Mouse (Mus musculus): ENCODE results near the gene Pafah1b1.

Gene Pafah1b1

DNA sequence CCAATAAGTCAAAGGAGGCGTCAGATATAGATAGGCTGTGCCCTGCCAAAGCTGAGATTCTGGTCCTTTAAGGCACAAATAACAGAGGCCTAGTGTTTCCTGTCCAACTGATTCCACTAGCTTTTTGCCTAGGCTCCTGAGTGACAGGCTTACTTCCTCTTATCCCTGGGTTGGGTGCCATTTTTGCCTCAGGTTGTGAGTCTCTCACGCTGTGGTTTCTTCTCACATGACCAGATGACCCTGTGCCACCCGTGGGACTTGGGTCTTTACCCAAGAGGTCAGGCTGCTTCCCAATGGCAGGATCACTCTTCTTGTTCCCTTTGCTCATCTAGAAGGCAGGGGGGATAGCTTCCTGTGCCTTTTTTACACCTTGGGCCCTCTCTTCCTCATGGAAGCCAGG is 60.2 kb downstream of the Pafah1b1 start:
- no peak for DNase-seq (ENCODE audit: low read depth, low spot score)

DNA sequence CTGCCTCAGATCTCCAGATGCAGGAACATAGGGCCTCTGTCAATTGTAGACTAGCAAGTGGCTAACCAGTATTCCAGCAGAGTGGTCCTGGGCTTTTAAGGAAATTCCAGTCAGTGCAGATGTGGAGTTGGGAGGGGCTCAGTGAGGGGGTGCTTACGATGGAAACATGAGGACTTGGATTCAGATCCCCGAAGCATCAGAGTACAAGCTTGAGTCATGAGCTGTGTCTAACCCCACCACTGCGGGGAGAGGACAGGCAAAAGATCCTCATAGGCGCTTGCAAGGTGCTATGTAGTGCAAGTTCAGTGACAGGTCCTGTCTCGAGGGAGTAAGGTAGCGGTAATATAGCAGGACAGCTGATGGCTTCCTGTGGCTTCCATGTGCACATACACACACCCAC is 62.2 kb downstream of the Pafah1b1 start:
- no peak for DNase-seq (ENCODE audit: low read depth, low spot score)

DNA sequence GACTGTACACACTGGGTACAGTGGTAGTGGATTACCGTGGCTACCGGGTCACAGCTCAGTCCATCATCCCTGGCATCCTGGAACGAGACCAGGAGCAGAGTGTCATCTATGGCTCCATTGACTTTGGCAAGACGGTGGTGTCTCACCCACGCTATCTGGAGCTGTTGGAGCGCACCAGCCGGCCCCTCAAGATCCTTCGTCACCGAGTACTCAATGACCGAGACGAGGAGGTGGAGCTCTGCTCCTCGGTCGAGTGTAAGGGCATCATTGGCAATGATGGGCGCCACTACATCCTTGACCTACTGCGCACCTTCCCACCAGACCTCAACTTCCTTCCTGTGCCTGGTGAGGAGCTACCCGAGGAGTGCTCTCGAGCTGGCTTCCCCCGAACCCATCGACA is 62.8 kb downstream of the Pafah1b1 start:
- no peak for DNase-seq (ENCODE audit: low read depth, low spot score)

DNA sequence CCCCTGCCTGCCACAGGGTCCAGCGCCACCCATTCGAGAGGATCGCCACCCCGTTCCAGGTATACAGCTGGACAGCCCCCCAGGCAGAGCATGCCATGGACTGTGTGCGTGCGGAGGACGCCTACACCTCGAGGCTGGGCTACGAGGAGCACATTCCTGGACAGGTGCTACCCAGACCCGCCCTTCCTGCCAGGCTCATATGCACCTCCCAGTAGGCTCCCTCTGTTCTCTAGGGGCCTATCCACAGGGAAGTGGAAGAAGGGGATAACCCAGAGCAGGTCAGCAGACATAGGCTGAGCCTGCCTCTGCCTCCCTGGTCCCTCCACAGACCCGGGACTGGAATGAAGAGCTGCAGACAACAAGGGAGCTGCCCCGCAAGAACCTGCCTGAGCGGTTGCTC is 64.1 kb downstream of the Pafah1b1 start:
- no peak for DNase-seq (ENCODE audit: low read depth, low spot score)

DNA sequence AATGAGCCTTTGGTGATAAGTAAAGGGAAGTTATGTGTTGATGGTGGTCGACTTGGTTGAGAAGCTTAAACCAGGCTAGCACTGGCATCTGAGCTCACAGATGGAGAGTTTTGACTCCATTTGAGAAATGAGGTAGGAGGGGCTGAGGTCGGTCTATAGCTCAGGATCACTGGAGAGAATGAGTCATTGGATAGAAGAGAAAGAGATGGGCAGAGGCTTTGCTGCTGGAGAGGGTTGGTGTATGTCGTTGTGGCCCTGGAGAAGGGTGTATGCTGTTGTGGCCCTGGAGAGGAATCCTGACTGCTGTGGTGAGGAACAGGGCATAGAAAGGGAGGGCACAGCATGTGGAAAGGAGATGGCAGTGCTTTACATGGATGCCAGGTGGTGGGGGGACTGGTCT is 68.5 kb downstream of the Pafah1b1 start:
- DNase-seq (ENCODE audit: low read depth, low spot score), result no peak

DNA sequence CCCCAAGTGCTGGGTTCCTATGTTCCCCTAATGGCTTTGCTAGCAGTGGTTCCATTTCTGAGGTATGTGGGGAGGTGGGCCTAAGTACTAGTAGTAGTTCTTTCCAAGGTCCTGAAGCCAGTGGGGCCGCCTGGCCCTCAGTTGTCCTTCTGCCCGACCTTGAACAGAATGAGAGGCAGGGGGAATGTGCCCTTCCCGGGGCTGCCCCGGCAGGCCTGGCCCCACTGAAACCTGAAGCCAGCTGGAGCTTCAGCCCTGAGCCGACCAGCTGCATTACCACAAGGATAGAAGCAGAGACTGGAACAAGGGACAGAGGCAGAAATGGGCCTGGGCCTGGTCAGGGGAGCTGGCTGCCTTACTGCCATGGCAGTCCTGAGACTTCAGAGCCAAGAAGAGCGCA is 71.1 kb downstream of the Pafah1b1 start:
- no peak for DNase-seq (ENCODE audit: low read depth, low spot score)

DNA sequence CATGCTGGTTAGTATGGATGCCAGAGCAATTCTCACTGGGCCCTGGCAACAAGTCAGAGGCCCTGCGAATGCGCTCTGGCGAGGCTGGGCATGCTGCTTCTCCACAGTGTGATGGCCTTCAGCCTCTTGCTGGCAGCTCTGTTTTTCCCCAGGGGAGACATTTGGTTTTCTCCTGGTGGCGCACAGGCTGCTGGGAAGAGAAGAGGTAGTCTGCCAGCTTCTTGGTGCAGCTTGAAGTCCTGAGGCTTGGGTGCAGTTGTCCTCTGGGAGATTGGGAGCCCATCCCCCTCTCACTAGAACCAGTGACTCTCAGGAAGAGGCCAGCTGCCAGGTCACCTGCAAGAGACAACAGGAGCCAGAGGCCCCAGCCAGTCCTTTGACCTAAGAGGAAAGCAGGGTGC is 71.7 kb downstream of the Pafah1b1 start:
- DNase-seq (ENCODE audit: low read depth, low spot score), result no peak

DNA sequence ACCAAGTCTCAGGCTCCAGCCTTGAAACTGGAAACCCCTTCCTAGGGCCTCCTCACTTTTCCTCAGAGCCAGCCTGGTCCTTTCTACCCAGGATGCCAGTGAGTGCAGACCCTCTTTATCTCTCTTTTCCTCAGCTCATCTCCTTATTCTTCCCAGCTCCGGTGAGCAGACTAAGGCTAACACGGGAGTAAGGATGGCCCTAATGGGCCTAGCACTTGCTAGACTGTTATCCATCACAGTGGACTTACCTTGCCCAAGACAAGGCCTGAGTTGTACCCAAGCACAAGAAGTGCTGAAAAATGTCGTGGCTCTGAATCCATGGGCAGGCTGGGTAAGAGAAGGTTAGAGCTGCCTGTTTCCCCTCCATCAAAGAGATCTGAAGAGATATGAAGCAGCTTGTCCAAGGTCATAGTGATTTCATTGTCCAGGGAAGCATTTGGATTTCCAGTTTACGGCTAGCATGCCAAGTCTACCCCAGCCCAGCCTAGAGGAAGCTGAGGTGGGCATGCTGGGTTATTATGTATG is 73.8 kb downstream of the Pafah1b1 start:
- no peak for DNase-seq (ENCODE audit: low read depth, low spot score)

DNA sequence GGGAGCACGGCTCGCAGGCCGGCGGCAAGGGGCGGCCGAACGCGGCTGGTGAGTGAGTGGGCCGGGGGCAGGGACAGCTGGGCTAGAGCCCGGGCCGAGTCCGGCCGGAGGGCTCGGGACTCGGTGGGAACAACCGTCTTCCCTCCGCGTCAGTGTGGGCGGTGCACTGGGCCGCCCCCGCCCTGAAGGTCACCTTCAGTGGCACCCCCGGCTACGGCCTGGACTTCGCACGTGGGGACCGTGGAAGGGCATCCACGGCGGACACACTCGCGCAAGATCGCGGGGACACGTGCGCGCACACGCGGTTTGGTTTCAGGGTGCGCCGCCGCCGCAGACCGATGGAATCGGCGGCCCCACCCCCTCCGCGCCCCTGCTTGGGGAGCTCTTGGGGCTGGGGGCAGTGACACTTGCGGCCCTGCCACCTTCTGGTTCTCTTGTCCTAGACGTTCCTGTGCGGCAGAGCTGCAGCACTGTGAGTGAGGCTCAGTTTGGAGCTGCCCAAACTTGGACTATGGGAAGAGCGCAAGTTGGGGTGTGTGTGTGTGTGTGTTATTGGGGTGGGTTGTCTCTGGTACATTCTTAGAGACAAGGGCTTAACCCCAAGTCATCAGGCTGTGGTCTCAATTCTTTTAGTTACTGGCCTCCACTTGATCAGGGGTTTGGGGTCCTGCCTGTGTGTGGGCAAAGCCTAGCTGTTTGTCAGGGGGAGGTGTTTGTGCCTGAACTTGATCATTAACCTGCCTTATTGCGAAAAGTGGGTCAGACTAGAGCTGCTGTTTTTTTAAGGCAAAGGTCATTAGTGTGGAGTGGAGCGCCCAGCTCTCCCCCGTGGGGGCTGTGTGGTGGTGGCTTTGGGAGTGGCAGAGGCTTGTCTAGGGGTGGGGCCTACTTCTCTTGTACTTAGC is 74.6 kb downstream of the Pafah1b1 start:
- DNase-seq (ENCODE audit: low read depth, low spot score), result no peak

DNA sequence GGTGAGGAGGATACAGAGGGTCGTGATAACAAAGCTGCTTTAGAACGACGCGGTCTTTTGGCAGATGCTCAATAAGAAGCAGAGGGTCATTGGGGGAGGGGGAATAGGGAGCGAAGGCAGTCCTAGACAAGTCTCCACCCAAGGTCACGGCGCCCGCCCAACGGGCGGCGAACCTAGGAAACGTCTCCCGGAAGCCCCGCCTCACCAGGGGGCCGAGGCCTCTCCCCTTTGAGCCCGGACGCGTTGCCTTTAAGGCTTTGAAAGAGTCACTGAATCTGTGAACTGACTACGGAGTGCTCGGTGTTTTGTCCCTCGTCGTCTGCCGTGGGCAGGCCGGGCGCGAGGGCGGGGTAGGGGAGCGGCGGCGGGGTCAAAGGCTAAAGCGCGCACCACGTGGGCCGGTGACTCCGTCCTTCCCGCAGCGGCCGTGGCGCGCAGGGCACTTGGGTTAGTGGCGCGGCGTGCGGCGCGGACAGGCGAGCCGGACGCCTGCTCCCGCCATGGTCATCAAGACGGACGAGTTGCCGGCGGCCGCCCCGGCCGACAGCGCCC is 75.3 kb downstream of the Pafah1b1 start, which contains the start of gene Cluh:
TSS of gene Cluh (plus strand) at position 401 of the 552 bp plus-strand sequence.
- peak; percentile 91 for DNase-seq (ENCODE audit: low read depth, low spot score)

DNA sequence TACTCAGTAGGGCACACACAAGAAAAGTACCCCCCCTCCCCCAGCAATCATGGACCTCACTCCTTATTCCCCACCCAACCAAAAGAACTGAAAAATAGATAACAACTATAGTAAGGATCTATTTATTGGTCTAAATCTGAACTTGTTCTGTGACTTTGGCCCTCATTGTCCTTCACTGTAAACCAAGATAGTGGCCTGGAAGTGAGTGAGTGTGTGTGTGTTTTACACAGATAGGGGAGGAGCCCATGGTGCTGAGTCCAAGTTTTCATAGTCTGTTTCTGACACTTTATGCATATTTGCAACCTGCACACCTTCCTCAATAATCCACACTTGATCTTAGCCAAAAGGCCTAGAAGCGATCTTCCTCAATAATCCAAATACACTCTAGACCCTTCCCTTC is 75.8 kb downstream of the Pafah1b1 start:
- no peak for DNase-seq (ENCODE audit: low read depth, low spot score)

DNA sequence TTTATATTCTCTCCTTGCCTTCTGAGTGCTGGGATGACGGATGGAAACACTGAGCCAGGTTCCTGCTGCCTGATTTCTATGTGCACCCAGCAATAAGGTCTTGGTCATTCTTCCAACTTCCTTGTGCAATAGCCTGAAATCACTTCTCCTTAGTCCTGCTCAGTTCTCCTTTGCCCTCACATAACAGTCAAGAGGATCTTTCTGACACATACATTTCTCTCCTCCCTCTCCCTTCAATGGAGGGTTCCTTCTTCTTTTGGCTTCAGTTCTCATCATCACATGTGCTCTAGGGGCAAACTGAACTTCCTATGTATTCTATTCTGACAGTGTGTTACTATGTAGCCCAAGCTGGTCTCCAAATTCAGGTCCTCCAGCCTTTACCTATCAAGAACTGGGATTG is 76.5 kb downstream of the Pafah1b1 start:
- DNase-seq (ENCODE audit: low read depth, low spot score), result no peak

DNA sequence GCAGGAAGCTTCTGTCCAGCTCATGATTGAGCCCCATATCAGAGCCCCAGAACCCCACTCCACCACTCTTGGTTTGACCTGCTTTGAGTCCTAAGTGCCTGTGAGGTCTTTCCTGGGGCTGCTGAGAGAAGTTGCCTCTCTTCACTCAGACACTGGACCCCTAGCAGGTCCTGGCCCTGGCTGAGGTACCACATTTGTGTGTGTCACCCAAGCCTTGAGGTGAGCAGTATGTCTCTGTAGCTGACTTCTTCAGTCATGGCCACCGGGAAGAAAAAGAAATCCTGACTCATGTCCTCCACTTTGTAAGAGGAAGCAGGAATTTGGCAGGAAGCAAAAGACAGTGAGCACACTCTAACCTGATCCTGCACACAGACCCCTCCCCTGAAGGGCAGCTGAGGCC is 84.8 kb downstream of the Pafah1b1 start:
- no peak for DNase-seq (ENCODE audit: low read depth, low spot score)

DNA sequence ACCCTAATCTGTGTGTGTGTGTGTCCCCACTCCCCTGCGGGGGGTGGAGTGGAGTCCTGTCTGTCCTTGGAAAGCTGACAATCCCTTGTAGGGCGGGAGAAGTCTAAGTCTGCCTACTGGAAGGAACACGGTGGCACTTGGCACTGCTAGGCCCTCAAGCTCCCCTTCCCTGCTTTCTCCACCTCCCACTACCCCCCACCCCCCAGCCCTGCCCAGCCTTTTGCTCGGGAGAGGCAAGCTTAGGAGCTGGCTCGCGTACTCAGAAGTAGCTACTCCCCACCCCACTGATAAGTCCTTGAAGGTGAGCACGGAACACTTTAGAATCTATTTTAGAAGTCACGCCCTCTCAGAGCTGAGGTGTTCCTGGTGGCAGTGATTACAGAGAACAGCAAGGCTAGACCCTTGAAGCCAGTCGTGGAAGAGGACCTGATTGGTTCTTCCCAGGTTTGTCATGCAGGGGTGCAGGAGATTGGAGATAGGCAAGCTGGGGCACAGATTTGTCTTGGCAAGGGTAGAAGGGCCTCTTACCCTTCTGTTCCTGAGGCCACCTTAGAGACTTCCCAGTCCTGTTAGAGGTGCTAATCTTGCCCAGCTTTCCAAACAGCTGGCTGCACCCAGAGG is 85.6 kb downstream of the Pafah1b1 start:
- DNase-seq (ENCODE audit: low read depth, low spot score), result no peak

DNA sequence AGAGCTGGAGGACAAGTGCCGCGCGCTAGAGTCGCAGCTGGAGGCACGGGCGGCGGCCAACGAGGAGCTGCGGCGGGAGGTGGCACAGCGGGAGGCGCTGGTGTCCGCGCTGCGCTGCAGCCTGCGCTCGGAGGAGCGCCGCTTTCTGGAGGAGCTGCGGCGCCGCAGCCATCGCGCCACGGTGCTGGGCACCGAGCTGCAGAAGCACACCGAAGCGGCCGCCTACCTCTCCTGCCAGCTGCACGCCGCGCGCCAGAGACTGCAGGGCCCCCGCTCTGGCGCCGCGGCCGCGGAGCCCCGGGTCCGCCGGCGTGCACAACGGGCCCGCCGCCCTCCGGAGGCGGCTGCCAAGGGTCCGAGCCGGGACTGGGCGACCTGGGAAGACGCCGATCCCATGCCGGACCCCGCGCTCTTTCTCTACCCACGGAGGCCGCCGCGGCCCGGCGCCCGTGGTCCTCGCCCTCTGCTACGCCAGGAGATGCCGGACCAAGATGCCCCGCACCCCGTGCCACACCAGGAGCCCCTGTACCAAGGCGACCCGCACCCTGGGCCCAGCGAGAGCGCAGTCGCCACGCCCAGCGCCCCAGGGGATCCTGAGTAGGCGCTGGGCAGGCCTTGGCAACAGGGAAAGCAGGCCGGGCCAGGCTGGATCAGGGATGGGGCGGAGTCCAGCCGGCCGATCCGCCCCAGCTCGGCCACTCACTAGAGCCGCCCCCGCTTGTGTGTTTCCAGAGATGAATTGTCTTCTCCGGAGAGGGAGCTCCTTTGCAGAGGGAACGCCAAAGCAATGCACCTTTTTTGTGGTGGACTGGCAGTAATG is 86.3 kb downstream of the Pafah1b1 start:
- DNase-seq (ENCODE audit: low read depth, low spot score), result peak; percentile 65

DNA sequence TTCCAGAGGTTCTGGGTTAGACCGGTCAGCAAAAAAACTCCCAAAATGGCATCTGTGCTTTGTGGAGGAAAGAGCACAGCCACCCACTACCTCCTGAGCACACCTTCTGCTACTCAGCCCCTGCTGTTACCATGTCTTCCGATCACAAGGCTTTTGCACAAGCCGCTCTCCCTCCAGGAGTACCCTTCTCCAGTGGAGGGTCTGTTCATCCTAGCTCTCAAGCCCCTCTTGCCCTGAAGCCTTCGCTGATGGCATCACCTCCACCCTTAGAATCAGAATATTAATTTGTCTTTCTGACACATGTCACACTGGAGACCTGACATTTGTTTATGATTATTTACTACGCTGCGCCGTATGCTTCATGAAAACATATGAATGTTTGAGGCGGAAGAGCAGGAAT is 87.0 kb downstream of the Pafah1b1 start:
- no peak for DNase-seq (ENCODE audit: low read depth, low spot score)

DNA sequence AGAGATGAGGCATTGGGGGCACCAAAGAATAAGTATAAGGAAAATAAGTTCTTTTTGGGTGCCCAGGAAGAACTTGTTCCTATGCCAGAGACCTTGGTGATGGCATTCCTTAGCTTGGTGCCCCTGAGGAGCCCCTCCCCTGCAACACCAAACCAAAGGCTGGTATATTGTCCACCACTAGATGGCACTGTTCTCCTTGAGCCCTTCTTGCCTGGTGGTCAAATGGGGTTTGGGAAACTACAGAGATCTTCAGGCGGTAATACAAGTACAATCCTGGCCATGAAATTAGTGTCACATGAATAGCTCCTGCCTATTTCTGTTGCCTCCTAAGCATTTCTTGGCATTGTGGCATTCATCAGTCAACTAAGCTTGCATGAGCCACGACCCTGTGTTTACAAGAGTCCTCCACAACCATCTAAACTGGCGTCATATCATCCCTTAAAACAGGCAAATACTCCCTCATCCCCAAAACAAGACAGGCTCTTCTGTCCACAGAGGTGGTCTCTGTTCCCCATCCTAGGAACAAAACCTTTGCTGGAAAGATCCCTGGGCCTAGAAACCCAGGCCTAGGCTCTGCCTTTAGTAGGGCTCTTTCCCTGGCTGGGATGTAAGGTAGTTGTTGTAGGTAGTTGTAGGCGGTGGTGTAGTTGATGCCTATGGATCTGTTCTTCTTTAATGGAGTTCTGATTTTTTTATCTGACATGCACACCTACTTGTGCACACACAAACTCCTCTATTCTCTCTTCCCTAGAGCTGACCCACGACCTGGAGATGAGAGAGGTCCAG is 89.8 kb downstream of the Pafah1b1 start:
- DNase-seq (ENCODE audit: low read depth, low spot score), result peak; percentile 88

DNA sequence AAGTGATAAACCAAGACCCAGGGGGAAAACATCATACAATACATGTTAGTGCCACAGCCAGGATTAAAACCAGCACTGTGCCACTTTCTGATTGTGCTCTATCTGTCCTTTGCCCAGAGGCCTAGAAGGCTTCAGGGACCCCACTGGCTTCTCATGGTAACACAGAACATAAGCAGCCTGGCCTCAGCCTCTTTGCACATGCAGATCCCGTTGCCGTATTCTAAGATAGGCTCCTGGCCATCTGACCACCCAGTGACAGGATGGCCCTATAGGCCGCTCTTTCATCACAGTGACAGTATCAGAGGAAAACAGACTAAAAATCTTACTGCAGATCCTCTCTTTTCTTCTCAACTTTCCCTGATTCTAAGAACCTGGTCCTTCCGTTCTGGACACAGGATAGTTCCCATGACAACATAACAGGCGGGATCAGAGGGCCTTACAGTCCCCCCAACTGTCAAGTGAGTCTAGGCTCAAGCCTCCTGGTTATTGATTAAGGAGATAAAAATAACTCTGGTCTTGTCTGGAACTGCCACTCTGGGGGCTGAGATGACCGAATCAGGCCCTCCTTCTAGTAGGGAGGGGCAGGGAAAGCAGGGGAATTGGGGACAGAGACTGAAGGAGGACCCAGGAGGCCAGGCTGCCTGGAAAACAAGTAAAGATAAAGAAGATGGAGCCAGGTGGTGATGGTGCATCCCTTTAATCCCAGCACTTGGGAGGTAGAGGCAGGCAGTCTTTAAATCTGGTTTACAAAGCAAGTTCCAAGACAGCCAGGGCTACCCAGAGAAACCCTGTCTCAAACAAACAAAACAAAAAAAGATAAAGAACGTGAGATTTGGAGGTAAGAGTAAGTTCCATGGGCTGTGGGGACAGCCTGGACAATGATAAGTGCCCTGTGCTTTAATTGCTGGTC is 92.3 kb downstream of the Pafah1b1 start:
- DNase-seq (ENCODE audit: low read depth, low spot score), result no peak

DNA sequence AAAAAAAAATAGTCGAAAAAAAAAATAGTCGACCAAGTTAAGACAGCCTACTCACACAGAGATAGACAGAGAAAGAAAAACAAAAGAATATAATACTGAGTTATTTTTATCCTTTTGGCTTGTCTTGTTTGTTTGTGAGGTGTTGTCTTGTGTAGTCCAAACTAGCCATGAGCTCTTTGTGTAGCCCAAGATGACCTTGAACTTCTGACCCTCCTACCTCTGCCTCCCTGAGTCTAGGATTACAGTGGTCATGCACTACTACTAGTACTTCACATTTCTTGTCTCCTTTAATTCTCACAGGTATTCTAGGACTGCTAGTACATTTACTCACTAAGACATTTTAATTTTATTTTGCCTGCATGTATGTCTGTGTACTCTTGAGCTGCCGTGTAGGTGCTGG is 97.0 kb downstream of the Pafah1b1 start:
- no peak for DNase-seq (ENCODE audit: low read depth, low spot score)

DNA sequence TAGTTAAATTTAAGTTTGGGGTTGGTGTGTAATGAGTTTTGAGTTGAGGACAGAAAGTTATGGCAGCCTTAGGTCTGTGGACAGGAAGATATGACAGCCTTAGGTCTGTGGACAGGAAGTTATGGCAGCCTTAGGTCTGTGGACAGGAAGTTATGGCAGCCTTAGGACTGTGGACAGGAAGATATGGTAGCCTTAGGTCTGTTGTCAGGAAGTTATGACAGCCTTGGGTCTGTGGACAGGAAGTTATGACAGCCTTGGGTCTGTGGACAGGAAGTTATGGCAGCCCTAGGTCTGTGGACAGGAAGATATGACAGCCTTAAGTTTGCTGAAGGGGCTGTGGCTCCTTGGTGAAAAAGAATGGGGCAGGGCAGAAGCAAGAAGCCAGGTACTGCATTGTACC is 99.1 kb downstream of the Pafah1b1 start:
- no peak for DNase-seq (ENCODE audit: low read depth, low spot score)

Data from forelimb bud, embryonic 11.5 days (tissue).